Mouse (Mus musculus): ENCODE measurements around the gene Amy2a1.
"Not testable (repeated sequence)": the region's sequence is repeated elsewhere in the genome, so short reads cannot be mapped to it uniquely, and the experiment has no call there.

The Amy2a1 gene

DNA sequence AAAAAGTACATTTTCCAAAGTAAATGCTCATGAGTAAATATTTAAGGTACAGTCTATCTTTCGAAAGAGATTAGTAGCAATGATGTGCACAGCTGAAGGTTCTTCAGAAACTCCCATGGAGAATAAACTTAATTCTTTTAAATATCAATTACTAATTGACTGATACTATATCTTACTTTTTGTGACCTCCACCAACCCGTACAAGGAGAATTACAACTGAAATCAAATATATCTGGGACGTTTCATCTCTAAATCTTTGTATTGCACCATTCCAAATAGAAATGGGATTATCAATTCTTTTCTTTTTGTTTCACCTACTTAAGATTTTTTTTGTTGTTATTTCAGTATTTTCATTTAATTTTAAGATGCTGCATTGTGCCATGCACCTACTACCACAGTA, at the start of gene Amy2a1:
Amy2a1 (minus strand) TSS at position 101 of the 400 bp plus-strand sequence.
- not testable (repeated sequence) for DNase-seq (ENCODE audit: low read depth, low spot score)

DNA sequence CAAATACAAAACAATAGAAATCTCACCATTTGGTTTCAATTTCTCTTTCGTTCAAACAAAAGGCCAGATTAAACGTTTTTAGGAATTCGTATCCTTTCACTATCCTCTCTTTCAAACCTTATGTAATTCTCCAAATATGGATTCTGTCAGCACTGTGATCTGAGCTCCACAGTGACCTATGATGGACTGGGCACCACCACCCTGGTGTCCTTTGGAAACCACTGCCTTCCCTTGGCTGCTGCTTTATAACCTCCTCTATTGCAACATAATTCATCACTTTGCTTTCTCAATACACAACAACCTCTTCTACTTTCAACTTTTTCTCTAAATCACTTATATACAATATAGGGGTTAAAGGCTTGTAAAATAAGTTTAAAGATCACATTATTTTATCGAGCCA, 42.4 kb upstream of the Amy2a1 start:
- no peak for DNase-seq (ENCODE audit: low read depth, low spot score)

DNA sequence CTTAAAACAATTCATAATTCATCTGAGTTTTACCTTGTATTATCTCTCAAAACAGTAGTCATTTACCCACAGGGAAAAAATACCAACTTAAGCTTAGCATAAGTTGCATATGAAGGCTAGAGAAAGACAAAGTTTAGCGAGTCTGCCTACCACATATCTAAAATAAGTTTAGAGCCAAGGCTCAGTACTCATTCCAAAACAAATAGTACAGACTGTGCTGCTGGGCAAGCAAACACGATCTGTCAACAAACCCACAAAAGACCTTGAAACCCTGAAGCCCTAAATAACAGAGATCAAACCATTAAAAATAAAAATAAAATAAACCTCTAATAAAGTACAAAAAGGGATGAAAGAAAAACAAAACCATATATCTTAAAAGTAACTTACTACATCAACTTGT, 41.9 kb upstream of the Amy2a1 start:
- DNase-seq (ENCODE audit: low read depth, low spot score) = no peak

DNA sequence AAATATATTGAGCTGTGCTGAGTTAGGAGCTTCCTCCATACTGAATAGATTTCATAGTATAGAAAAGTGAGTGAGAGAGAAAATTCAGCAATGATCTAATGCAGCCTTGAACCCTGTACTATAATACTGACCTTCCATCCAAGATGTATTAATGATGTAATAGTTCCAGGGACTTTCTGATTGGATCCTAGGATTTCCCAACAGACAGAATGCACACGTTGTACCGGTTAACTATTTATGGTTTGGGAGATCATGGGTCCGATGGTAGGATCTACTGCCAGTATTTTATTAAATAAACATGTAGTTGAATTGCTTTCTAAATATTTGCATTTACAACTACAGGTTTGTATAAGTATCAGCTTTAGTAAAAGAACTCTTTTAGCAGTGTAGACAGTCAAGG, 39.9 kb upstream of the Amy2a1 start:
- no peak for DNase-seq (ENCODE audit: low read depth, low spot score)

DNA sequence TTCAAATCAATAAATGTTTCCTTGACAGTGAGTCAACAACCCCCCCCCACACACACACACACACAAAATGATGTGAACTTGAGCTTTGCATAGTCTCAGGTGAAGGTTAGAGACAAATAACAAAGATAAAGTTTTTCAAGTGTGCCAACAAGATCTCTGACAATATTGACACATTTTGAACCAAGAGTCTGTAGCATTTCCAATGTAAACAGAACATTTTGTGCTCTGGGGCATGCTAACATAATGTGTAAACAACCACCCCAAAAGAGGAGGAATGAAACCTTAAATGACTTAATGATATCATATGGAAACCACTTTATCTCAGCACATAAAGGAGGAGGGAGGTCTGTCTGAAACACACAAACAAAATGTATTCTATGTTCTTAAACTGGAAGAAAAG, 7.5 kb upstream of the Amy2a1 start:
- no peak for DNase-seq (ENCODE audit: low read depth, low spot score)
